Mouse (Mus musculus) midbrain, embryonic 11.5 days (tissue): ENCODE measurements around the gene Map4k2. TPM values are rescaled to one million over a fixed set of nuclear protein-coding genes. Genes with fewer than 3 reads are reported as not detected.

Experiments
- microRNA-seq: library from miRNA; unstranded; fragments of <30 nt; microRNA quantifications from one replicate; pipeline ENCODE4, GENCODE M21; 2017
- polyA plus RNA-seq: library from polyadenylated mRNA; unstranded; fragments of >200 nt; fragmentation: Nextera tagmentation; extraction: Ambion mirVana; gene quantifications from 2 replicates; pipeline ENCODE4 v1.2.1, GENCODE M21; 2014

The Map4k2 gene
- polyA plus RNA-seq, 1 experiment from 2014 or later, result 8.6 TPM

Small RNA genes within 50 kb of the gene (microRNA-seq; reads per million reads assigned to microRNA genes)
- 0.95 reads per million for gene Mir6989

Other genes with a start within 250 kb of the Map4k2 start
- 0.27 and 0.40 TPM in 2 replicates for gene AC131692.1, start 246.7 kb upstream of the Map4k2 start, polyA plus RNA-seq
- 0.37 and 0.46 TPM in 2 replicates for gene Naaladl1, start 235.4 kb upstream of the Map4k2 start, polyA plus RNA-seq
- 55.3 and 60.0 TPM in 2 replicates for gene Sac3d1, start 222.5 kb upstream of the Map4k2 start, polyA plus RNA-seq
- gene Snx15, start 212.8 kb upstream of the Map4k2 start, polyA plus RNA-seq, result 23.8 and 26.1 TPM in 2 replicates
- not detected in 2 replicates for gene Batf2, start 200.2 kb upstream of the Map4k2 start, polyA plus RNA-seq
- 75.6 and 86.1 TPM in 2 replicates for gene Arl2, start 199.6 kb upstream of the Map4k2 start, polyA plus RNA-seq
- gene Majin, start 156.7 kb upstream of the Map4k2 start, polyA plus RNA-seq, result not detected in 2 replicates
- 0.39 and 0.40 TPM in 2 replicates for gene Gpha2, start 114.8 kb upstream of the Map4k2 start, polyA plus RNA-seq
- 39.1 and 41.0 TPM in 2 replicates for gene Ppp2r5b, start 105.3 kb upstream of the Map4k2 start, polyA plus RNA-seq
- 7.1 and 8.1 TPM in 2 replicates for gene Atg2a, start 99.5 kb upstream of the Map4k2 start, polyA plus RNA-seq
- gene Ehd1, start 64.4 kb upstream of the Map4k2 start, polyA plus RNA-seq, result 64.1 and 68.2 TPM in 2 replicates
- gene Cdc42bpg, start 34.7 kb upstream of the Map4k2 start, polyA plus RNA-seq, result 0.23 and 0.42 TPM in 2 replicates
- 51.2 and 54.7 TPM in 2 replicates for gene Men1, start 6.2 kb upstream of the Map4k2 start, polyA plus RNA-seq
- gene Sf1, start 22.6 kb downstream of the Map4k2 start, polyA plus RNA-seq, result 186 and 215 TPM in 2 replicates
- gene Pygm, start 43.3 kb downstream of the Map4k2 start, polyA plus RNA-seq, result 0.81 and 1.8 TPM in 2 replicates
- 14.1 and 16.8 TPM in 2 replicates for gene Rasgrp2, start 58.2 kb downstream of the Map4k2 start, polyA plus RNA-seq
- 9.2 and 9.5 TPM in 2 replicates for gene Nrxn2, start 77.6 kb downstream of the Map4k2 start, polyA plus RNA-seq
- not detected in 2 replicates for gene Slc22a12, start 201.9 kb downstream of the Map4k2 start, polyA plus RNA-seq